Mouse (Mus musculus) gastrocnemius, adult 2 months (tissue): ENCODE measurements at regions not wholly inside any gene's neighbourhood (a gene's known extent, or its start where the extent isn't known, plus 50 kb on each side); places are given as distances from the start of the nearest gene placed in this dataset.

Experiments used
- DNase-seq: peaks from one replicate; pipeline ENCODE4 v3.0.0; 2022
- H3K27ac ChIP-seq: fragments of 200-600 bp; 2 replicates; pipeline ENCODE4 v1.8.1; 2022; ENCODE audit warnings: mild to moderate bottlenecking
- H3K4me3 ChIP-seq: fragments of 200-600 bp; 2 replicates; pipeline ENCODE4 v1.8.1; 2022; ENCODE audit warnings: mild to moderate bottlenecking, moderate library complexity
- CTCF ChIP-seq: fragments of 200-600 bp; IDR thresholded peaks from 2 replicates; pipeline ENCODE4 v1.8.1; 2022; ENCODE audit warnings: antibody characterized with exemption, mild to moderate bottlenecking, moderate library complexity
- intact Hi-C: fragments of 180-260 bp; cut with DNase I; formaldehyde crosslinking; loops from one replicate; pipeline ENCODE4 v1.15.1; 2025

DNA sequence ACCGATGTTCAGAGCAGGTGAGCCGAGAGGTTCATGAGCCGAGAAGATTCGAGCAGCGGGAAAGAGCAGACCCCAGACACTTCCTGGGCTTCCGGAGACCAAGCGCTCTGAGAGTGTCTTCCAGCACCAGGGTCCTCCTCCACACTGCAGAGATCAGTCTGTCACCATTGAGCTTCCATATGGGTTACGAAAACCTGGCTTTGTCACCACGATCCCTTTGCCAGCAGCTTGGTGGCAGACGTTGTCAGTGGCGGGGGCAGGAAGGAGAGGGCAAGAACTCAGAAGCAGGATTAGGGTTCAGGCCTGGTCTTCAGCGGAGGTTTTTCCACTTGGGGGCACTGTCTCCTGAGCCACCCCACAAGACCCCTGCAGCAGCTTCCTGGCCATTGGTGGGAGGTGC, 288.5 kb downstream of the Ptpru start:
- Histone ChIP-seq H3K27ac (no peak overlapping the region), H3K4me3 (no peak overlapping the region)
- DNase-seq = no peak
- TF ChIP-seq CTCF = no peak
- intact Hi-C loops = no loop called here

DNA sequence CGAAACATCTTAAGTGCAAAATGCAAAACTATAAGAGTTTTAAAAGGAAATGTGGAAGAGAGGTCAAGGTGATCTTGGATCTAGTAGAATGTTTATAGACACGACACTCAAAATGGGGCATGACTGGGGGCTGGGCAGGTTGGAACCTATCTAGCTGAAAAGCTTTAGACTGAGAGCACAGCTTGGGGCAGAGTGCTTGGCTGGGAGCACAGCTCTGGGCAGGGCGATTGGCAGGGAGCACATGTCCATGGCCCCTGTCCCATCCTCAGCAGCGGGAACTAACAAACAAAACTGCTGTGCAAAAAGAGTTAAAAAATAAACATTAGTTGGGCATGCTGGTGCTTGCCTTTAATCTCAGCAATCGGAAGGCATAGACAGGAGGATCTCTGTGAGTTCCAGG, 279.6 kb downstream of the Ptpru start:
- H3K4me3 ChIP-seq = no peak overlapping the region
- intact Hi-C loops = no loop called here
- TF ChIP-seq CTCF = no peak
- H3K27ac ChIP-seq = no peak overlapping the region
- DNase-seq = no peak

DNA sequence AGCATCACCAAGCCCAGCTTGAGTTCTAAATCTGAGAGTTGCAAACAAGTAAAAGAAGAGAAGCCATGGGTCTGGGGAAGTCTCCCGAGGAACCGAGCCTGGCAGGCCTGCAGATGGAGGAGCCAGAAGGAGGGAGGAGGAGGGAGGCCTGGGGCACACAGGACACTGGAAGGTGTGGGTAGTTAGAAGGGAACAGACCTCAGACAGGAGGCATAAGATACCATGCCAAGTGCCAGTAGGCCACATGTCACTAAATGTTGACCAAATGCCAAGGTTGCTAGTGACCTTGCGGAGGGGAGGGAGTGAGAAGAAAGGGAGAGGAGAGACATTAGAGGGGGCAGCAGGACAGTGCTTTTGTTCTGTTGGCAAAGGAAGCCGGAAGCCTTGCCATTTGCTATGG, 274.2 kb downstream of the Ptpru start:
- H3K27ac ChIP-seq = no peak overlapping the region
- intact Hi-C loops = no loop called here
- no peak for DNase-seq
- no peak overlapping the region for H3K4me3 ChIP-seq
- no peak for TF ChIP-seq CTCF

DNA sequence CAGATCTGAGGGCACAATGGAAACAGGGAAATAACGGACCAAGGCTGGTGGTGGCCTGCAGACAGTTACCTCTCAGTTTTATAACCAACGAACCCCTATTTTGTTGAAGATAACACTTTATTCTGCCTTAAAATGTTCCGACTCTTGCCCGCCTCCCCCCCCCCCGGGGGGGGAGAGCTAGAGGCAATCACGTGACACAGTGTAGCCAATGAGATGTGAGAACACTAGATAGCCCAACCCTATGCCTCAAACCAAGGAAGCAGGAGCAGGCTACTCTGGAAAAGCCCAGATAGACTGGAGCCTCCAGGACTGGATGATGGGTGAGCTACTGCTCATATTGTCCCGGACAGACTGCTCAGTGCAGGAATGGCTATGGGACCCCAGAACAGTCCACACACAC, 272.9 kb downstream of the Ptpru start:
- TF ChIP-seq CTCF = no peak
- Histone ChIP-seq H3K4me3 (no peak overlapping the region), H3K27ac (no peak overlapping the region)
- no peak for DNase-seq
- intact Hi-C loops = no loop called here

GRCm38 (mm10) chr4:131567241-131567640, 270.8 kb downstream of the Ptpru start:
- no peak for DNase-seq
- intact Hi-C loops = no loop called here
- H3K4me3 ChIP-seq = no peak overlapping the region
- no peak overlapping the region for H3K27ac ChIP-seq
- no peak for TF ChIP-seq CTCF

- intact Hi-C loops = no loop called here
- DNase-seq = no peak
- Histone ChIP-seq H3K4me3 (no peak overlapping the region), H3K27ac (no peak overlapping the region)
- TF ChIP-seq CTCF = no peak
Observed at GRCm38 (mm10) chr4:131569156-131569555, 268.9 kb downstream of the Ptpru start.

DNA sequence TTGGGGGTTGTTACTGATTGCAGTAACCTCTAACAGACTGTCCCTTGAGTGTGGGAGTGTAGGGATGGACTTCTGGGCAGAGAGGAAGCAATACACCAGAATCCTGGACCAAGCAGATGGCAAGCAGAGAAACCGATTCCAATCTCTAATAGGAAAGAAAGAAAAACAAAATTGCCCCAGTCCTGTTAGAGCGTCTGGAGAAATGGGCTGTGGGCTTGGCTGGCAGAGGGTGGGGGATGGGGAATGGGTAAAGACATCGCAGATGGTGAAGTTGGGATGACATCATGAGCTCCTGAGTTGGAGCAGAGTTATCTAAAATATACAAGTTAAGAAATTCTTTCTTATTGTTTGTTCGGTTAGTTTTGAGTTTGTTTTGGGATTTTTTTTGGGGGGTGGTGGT, 260.5 kb downstream of the Ptpru start:
- intact Hi-C loops = no loop called here
- no peak overlapping the region for H3K4me3 ChIP-seq
- no peak overlapping the region for H3K27ac ChIP-seq
- TF ChIP-seq CTCF = no peak
- no peak for DNase-seq

- DNase-seq = no peak
- TF ChIP-seq CTCF = no peak
- no peak overlapping the region for H3K27ac ChIP-seq
- no peak overlapping the region for H3K4me3 ChIP-seq
- intact Hi-C loops = no loop called here
Observed at GRCm38 (mm10) chr4:131585946-131586345, 252.1 kb downstream of the Ptpru start.

DNA sequence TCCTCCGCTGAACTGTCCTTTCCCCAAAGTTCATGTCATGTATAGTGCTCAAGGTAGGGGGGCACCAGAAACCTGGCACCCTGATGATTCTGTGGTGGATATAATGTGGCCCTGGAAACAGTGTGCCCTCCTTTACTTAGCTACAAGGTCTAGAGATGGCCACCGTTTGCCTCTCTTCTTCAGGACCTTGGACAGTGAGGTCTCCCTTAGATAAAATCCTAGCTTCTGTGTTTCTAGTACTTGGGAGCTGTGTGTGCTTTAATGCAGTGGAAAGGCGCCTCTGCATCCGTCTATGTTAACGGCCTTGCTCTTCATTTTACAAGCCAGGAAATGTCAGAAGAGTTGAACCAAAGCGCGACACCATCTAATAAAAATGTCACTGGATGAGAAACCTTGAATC, 250.6 kb downstream of the Ptpru start:
- intact Hi-C loops = no loop called here
- no peak for TF ChIP-seq CTCF
- no peak overlapping the region for H3K4me3 ChIP-seq
- DNase-seq = no peak
- no peak overlapping the region for H3K27ac ChIP-seq

DNA sequence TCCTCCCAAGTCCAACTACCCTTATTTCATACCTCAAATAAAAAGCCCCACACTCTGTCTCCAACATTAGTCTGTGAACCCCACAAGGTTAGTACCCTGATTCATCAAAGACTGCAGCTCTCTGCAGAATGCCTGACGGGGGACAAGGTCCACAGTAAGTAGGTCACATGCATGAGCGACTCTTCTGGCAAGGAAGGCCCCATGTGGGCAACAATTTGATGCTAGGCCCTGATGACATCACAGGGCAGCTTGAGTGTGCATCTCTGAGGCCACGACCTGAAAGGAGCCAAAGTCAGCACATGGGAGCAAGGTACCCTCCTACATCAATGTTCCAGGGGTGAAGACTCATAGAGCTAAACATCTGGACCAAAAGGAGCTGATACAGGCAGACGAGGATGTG, 248.0 kb downstream of the Ptpru start:
- intact Hi-C loops = no loop called here
- DNase-seq = no peak
- no peak overlapping the region for H3K4me3 ChIP-seq

GRCm38 (mm10) chr4:131591456-131591855, 246.6 kb downstream of the Ptpru start:
- intact Hi-C loops = no loop called here
- H3K27ac ChIP-seq = no peak overlapping the region
- no peak for TF ChIP-seq CTCF
- no peak overlapping the region for H3K4me3 ChIP-seq
- no peak for DNase-seq

More for the DNA sequence above, 248.0 kb downstream of the Ptpru start:
- no peak for TF ChIP-seq CTCF
- no peak overlapping the region for H3K27ac ChIP-seq

- intact Hi-C loops = no loop called here
- no peak for TF ChIP-seq CTCF
- DNase-seq = no peak
- no peak overlapping the region for H3K27ac ChIP-seq
- H3K4me3 ChIP-seq = no peak overlapping the region
Observed at GRCm38 (mm10) chr4:131597996-131598395, 240.1 kb downstream of the Ptpru start.

DNA sequence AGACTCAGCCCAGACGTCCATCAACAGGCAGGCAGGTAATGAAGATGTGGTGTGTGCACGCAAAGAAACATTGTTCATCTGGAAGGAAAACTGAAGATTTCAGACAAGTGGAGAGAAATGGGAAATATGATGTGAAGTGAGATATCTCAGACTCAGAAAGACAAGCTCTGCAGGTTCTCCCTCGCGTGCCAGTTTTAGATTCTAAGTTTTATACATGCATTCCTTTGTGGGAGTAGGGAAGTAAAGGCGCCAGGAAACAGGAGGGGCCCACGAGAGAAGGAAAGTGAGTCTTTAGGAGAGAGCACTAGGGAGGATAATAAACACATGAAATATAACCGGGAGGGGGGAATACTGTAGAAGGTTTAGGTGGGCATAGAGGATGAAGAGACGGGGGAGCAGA, 223.7 kb downstream of the Ptpru start:
- TF ChIP-seq CTCF = no peak
- no peak overlapping the region for H3K4me3 ChIP-seq
- H3K27ac ChIP-seq = no peak overlapping the region
- intact Hi-C loops = no loop called here
- no peak for DNase-seq

- TF ChIP-seq CTCF = no peak
- no peak overlapping the region for H3K27ac ChIP-seq
- no peak overlapping the region for H3K4me3 ChIP-seq
- no peak for DNase-seq
- intact Hi-C loops = no loop called here
Observed at GRCm38 (mm10) chr4:131615587-131615986, 222.5 kb downstream of the Ptpru start.

DNA sequence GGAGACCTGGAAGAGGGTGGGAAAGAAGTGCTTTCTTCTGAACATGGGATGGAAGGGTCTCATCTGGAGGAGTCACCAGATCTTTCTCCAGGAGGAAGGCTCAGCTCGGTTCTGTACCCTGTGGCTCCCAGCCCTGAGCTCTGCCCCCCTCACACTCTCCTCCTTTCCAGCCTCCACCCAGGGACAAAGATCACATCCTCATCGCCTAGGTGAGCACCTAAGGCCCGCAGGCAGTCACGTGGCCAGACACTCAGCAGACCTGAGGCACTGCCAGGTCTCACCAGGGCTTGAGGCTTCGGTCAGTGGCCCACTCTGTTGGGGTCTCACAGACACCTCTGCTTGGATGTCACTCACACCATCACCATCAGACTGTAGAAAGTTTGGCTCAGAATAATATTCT, 200.0 kb downstream of the Ptpru start:
- no peak for DNase-seq
- intact Hi-C loops = no loop called here

More for the DNA sequence above, 200.0 kb downstream of the Ptpru start:
- Histone ChIP-seq H3K27ac (no peak overlapping the region), H3K4me3 (no peak overlapping the region)
- TF ChIP-seq CTCF = no peak
